Mouse (Mus musculus) liver (tissue): Measurements from ENCODE around the gene Lrrc4b.
A peak's percentile ranks its signal among the peaks of the same experiment; 100 is the strongest.

Source experiments
- DNase-seq: peaks from one replicate; pipeline ENCODE4 v3.0.0-alpha.2; 2020; ENCODE audit warnings: mixed read lengths

Gene Lrrc4b

DNA sequence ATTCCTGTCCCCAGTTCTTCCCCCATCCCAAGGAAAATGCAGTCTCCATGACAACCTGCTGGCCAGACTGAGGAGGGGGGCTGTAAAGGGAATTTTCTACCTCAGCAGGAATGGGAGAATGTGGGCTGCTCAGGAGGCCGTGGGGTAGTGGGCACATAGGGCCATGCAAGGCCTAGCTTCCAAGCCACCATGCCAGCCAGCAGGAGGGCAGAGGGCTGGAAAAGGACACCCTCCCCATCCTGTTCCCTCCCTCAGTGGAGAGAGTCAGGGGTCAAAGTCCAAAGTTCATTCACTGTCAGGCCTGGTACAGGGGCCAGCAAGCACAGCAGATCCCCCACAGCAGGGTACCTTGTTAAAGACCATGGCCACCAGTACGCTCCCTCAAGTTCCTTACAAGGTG is 36.3 kb downstream of the Lrrc4b start, which contains the start of gene Aspdh:
Aspdh (plus strand) TSS at position 281 of the 400 bp plus-strand sequence.
- DNase-seq = peak; percentile 14

DNA sequence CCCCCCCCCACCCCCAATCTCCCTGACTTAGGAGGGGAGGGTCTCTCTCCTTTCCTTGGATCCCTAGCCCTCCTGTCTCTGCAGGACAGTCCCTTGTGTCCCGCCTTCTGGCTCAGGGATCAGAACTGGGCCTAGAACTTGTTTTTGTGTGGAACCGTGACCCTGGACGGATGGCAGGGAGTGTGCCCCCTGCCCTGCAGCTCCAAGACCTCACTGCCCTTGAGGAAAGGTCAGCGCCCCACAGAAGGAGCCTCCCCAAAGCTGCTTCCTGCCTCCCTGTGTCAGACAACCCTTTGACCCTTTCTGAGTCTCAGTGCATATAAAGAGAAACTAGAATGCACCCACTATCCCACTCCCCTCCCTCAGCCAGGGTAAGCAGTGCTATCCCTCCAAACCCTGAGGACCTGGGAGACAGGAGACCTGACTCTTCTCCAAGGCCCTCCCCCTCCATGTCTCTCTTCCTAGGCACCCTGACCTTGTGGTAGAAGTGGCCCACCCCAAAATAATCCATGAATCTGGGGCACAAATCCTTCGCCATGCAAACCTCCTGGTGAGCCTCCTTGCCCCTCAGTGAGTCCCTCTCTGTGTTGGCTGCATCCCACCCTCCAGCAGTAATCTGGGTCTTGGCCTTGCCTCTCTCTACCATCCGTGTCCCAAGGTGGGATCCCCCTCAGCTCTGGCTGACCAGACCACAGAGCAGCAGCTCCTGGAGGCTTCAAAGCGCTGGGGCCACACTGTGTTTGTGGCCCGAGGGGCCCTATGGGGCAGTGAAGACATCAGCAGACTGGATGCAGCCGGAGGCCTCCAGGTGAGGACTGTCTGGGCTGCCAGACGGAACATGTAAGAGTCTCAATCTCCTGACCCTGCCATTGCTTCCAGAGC is 37.4 kb downstream of the Lrrc4b start:
- peak; percentile 2 for DNase-seq

DNA sequence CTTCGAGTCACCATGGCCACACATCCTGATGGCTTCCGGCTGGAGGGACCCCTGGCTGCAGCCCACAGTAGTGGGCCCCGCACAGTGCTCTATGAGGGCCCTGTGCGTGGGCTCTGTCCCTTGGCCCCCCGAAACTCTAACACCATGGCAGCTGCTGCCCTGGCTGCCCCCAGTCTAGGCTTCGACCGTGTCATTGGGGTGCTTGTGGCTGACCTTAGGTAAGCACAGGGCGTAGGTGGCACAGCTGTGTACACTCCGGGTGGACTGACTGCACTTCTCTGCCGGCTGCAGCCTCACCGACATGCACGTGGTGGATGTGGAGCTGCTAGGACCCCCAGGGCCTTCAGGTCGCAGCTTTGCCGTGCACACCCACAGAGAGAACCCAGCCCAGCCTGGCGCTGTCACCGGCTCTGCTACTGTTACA is 38.1 kb downstream of the Lrrc4b start:
- DNase-seq = peak; percentile 12

DNA sequence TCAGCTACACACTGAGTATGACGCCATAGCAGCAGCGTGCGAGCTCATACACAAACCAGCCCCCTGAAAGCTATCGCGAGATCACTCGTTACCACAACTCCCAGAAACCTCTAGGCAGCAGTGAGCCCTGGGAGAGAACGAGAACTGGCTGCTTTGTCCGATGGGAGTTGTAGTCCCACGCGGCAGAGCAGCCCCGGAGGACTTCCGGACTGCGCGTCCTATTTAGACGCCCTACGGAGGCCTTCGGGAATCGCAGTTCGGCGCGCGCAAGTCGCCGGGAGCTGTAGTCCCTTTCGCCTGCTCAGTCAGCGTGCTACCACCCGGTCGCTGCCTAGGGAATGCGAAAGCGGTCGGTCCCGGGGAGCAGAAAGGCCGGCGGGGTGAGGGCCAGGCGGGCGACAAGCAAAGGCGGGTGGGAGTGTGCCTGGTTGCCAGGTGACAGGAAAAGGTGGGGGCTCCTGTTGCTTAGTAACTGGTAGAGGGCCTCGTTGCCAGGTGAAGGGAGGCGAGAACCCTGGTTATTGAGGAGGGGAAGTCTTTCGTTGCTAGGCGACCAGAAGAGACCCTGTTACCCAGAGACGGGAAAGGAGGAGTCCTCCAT is 39.1 kb downstream of the Lrrc4b start, which contains the start of gene Josd2:
Josd2 (plus strand) TSS at position 170 of the 601 bp plus-strand sequence.
- DNase-seq = peak; percentile 94

DNA sequence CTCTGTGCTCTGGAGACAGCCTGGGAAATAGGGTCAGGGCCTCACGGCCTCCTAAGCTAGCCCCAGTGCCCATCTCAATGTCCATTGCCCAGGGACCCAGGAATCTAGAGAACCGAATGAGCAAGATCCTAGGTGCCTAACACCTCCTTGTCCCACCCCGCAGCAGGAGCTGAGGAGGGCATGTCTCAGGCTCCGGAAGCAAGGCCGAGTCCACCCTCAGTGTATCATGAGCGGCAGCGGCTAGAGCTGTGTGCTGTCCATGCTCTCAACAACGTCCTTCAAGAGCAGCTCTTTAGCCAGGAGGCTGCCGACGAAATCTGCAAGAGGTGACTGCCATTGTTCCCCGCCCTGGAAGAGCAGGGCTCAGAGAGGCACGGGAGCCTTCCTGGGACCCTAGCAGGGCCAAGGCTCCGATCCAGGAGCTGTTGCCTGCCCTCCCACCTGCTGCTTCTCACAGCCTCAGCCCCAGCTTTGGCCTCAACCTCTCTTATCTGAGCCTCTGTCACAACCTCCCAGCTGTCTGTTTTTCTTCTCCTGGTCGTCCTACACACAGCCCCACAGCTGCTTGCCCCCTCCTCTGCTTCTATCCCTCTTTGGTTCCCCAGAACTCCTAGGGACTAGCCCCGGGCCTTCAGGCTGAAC is 39.9 kb downstream of the Lrrc4b start:
- DNase-seq = peak; percentile 77

DNA sequence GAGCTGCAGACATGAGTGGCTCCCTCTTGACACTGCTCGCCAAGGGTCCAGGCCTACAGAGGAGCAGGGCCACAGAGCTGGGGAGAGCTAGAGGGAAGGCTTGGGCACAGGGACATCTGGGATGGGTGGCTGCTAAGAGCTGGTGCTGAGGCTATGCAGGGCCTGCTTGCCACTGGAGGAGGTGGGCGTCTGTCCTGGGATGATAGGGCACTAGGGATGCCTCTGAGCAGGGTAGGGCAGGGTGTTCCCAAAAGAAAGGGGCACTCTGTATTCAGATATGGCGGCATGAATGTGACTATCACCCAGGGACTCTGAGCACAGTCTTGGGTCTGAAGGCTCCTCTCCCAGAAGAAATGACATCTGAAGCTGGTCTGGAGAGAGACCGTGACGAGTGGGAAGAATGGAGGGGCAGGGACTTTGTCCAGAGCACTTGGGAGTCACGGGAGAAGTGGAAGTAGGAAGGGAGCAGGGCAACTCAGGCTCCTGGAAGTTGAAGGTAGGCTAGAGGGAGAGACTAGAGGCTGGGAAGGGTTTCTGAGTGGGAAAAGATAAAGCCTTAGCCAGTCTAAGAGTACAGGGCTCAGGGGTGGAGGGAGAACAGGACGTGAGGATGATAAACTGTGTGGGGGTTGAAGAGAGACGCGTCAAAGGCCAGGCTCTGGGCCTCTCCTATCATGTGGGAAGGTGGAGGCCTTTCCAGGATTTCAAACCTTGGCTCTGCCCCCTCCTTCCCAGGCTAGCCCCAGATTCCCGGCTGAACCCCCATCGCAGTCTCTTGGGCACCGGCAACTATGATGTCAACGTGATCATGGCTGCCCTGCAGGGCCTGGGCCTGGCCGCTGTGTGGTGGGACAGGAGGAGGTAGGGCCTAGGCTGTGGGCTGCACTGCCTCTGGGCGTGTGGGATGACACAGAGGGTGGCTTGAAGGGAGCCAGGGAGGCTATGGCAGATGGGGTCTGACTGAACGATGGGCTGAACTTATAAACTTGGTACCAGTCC is 41.2 kb downstream of the Lrrc4b start:
- DNase-seq = peak; percentile 79

DNA sequence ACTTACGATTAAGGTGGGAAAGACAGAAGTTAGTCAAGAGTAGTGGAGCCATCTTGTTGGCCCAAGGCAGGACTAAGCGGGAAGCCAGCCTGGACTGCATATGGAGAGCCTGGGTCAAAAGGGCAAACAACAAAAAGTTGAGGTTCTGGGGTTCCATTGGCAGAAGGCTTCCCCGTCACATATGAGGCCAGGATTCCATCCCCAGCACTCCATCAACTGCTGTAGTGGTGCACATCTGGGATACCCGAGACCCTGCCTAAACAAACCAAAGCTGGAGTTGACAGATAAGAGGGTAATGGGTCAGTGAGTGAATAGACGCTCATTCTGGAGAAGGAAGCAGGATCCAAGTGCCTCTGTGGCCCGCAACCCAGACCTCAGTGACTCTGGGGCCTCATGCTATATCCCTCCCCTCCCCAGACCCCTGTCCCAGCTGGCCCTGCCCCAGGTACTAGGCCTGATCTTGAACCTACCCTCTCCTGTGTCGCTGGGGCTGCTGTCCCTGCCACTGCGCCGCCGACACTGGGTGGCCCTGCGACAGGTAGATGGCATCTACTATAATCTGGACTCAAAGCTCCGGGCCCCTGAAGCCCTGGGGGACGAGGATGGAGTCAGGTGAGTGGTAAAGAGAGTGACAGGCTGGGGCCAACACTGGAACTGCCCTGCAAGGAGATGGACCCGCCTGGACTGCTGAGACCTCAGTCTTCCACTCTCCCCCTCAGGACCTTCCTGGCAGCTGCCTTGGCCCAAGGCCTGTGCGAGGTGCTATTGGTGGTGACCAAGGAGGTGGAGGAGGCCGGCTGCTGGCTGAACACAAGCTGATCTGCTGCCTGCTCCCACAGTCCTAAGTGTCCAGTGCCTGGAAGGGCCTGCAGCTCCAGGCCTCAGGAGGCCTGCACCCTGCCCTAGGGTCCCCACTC is 42.1 kb downstream of the Lrrc4b start:
- DNase-seq = no peak

DNA sequence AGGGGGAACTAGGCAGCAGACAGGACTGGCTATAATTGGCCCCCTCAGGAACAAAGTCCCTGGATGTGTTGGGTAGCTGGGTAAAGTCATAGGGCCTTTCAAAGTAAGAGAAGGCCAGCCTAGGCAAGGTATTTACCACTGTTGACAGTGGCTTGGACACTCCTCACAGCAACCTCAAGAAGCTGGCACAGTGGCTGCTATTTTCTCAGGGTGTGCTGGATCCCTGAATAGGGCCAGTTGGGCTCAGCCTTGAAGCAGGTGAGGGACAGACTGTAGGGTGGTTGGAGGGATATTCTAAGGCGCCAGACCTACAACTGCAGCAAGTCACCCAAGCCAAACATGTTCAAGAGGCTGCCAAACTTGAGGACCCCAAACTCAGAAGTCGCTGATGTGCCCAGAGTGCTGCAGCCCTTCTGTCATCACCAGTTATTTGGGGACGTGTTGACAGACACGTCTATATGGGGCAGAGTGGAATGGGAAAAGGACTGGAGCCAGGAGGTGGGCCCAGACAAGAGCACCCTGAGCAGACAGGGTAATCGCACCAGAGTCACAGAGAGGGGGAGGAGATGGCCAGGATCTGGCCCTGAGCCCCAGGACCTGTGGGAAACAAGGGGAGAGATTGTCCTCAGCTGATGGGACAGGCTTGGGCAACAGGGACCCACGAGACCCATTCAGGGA is 43.2 kb downstream of the Lrrc4b start:
- no peak for DNase-seq

DNA sequence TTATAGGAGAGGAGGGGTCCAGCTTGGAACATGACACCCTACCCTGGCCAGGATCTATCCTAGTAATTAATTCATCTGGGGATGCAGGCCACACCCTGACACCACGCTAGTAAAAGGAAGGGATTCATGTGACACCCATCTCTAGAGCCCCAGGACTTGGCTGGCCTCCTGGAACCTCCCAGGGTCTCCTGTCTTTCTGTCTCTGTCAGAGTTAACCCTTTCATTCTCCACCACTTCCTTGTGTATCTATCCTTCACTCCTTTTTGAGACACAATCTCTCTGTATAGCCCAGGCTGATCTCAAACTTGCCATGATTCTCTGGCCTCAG is 43.7 kb downstream of the Lrrc4b start:
- DNase-seq = no peak

DNA sequence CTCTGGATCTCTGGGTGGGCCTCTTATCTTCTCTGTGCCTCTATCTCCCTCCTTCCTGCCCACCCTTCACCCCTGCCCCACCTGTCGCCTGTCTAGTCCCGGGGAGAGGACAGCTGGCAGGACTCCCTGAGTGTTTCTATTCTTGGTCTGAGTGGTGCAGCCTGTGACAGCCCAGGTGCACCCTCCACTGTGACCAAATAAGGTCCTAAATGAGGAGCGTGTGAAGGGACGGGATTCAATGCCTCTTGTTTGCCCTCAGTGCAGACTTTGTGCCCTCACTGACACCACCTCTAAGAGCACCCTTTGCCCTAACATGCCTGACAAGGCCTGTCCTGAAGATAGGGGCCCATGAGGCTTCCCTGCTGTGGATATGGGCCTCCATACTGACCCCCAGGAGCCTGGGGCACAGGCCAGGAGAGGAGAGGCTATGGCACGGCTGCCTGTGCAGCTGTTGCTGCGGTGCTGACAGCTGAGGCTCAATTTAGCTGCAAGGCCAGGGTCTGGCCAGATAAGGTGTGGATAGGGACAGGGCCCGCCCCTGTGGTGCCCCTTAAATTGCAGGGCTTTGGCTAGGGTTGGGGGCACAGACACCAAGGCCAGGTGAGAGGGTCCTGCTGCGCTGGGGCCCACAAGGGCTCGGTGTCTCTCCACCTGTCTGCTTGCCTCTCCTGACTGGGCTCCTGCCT is 44.3 kb downstream of the Lrrc4b start:
- peak; percentile 10 for DNase-seq

DNA sequence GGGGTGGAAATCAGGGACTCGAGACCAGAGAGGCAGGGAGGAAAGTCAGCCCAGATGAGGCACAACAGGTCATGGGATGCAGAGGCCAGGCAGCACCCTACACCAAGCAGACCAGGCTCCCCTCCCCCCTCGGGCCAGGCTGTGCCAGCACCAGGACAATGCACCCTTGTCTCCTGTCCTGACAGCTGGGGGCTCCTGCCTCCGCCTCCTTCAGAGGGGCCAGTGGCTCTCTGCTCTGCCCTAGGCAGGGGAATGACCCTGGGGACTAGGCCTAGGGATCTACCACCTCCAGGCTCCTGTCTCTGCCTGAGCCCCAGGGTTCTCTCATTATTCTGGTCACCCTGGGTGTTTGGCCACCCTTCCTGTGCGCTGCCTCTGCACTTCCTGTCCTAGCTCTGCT is 45.6 kb downstream of the Lrrc4b start:
- DNase-seq = no peak

DNA sequence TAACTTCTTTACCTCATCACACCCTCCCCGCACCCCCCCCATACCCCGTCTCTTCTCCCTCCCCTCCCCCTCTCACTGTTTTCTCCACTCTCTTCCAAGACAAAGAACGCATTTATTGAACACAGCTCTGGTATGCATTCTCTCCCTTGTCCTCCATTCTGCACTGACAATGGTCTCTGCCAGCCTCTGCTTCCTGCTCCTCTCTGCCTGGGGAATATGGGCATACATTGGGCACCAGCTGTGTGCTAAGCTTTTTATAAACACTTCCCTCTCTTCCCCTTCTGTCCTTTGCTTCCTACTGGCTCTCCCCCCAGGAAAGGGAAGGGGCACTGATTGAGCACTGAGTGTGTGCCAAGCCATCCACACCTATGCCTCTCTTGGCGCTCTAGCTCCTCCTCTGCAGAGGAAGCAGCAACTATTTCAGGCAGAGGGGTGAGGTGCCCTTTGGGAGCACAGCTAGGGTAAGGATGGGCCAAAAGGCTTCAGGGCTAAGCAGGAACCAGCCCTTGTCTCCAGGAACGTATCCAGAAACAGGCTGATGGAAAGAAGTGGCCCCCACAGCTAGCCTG is 46.3 kb downstream of the Lrrc4b start:
- no peak for DNase-seq

DNA sequence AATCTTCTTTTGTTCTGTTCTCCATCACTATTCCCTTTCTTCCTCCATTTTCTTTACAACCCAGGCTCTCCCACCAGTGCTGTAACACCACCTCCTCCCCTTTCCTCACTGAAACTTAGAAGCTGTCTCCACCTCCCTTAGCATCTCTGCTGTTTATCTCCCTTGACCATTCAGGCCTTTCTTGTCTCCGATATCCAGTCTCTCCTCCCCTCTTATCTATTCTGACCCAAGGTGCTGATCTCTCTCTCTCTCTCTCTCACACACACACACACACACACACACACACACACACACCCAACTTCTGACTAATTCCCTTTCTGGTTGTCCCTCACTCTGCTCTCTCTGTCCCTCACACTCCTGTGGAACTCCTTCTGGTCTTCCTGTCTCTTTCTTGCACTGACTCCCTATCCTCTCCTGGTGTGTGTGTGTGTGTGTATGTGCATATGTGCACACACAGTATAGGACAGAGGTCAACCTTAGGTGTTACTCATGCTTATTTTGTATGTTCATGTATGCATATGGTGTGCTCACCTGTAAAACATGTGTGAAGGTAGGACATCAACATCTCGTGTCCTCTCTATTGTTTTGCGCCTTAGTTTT is 54.1 kb downstream of the Lrrc4b start:
- peak; percentile 70 for DNase-seq

DNA sequence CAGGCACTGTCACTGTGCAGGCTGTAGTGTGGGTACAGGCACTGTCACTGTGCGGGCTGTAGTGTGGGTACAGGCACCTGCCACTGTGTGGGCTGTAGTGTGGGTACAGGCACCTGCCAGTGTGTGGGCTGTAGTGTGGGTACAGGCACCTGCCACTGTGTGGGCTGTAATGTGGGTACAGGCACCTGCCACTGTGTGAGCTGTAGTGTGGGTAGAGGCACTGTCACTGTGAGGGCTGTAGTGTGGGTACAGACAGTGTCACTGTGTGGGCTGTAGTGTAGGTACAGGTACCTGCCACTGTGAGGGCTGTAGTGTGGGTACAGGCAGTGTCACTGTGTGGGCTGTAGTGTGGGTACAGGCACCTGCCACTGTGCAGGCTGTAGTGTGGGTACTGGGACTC is 55.3 kb downstream of the Lrrc4b start:
- DNase-seq = no peak

DNA sequence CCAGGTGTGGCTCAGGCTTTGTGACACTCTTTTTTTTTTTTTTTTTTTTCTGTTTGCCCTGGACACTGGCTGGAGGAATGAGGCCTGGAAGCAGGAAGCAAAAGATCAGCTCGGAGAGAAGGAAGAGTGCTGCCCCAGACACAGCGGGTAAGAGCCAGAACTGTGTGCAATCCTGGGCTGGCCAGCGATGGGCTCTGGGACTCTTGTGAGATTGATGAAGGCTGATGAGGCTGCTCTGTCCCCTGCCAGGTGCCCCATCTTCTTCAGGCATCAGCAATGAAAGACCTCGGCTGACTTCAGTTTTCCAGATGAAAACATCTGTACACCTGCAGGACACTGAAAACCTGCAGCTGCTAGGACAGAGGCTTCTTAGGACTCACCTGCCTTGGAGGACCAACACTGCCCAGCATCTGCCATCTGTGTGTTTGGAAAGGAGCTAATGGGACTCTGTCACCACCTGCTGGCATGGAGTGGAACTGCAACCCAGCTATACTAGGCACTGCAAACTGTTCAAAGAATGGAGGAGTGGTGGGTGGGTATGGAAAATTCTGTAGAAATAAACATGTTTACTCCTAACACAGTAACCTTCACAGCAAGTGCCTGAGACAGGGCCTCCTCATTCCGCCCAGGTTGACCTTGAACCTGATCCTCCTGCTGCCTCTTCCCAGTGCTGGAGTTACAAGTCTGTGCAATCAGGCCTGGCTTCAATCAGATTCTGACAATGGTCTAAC is 56.2 kb downstream of the Lrrc4b start:
- DNase-seq = peak; percentile 87

DNA sequence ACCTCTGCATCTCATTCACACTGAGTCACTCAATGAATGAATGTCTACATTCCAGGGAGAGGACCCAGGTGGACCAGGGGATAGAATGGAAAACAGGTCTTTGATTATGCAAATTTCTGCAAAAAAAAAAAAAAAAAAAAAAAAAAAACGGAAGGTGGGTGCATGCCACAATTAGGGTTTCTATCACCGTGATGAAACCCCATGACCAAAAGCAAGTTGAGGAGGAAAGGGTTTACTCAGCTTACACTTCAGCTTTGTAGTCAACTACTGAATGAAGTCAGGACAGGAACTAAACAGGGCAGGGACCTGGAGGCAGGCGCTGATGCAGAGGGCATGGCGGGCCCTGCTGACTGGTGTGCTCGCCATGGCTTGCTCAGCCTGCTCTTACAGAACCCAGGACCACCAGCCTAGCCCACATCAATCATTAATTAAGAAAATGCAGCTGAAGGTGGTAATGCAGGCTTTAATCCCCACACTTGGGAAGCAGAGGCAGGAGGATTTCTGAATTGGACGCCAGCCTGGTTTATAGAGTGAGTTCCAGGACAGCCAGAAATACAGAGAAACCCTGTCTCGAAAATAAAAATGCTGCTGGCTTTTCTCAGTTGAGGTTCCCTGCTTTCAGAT is 56.9 kb downstream of the Lrrc4b start:
- DNase-seq = no peak

DNA sequence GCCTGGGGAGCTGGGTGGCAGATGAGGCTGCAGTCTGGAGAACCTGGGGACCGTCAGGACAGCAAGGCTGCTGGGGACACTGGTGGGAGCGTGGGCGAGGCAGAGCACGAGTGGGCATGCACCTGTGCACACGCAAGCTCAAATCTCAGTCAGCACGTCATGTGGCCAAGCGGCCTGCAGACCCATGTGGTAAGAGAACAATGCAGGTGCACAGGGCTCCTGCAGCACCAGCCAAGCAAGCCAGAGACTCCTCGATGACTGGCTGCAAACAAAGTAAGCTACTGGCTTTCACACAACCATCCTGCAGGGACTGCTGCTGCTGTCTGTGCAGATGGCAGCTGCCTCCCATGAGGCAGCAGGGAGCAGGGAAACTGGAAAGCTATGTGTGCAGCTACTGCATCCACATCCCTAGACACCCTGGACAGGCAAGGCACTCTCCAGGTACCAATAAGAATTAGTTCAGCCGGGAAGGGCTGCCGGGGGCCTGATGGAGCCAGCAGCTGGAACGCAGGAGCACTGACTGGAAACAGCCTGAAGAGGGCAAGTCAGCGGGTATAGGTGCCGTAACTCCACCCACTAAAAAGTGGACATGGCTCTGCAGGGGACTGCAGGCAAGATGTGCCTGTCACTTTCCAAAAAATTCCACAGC is 58.2 kb downstream of the Lrrc4b start:
- no peak for DNase-seq

DNA sequence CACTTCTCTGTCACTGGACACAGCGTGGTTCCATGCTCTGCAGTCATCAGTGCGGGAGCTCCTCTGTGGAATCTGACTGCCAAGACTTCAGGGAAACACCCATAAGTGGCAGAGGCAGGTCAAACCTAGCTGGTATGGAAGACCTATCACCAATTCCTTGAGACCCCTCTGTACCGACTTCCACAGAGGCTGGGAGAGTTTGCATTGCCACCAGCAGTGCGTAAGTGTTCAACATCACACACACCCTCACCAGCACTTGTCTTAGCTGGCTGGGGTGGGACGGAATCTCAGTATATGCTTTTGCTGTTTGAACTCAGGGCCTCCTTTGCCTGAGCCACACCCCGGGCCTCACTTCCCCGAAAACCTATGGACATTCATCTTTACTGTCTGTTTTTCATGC is 59.1 kb downstream of the Lrrc4b start:
- no peak for DNase-seq
